Mouse (Mus musculus): ENCODE data around the gene Myrip. TPM values are rescaled to one million over a fixed set of nuclear protein-coding genes. Genes with fewer than 3 reads are reported as not detected.
A peak's percentile ranks its signal among the peaks of the same experiment; 100 is the strongest.

The Myrip gene
- polyA plus RNA-seq, 1 experiment from 2014 or later: 0.88 TPM

- H3K4me2 ChIP-seq (ENCODE audit: low read depth): no peak overlapping the region
- no peaks in the 10 kb centered on the region for H3K27me3 ChIP-seq (ENCODE audit: control insufficient read depth, insufficient read depth, low read length)
- no peak overlapping the region for H3K4me3 ChIP-seq (ENCODE audit: low read depth, low read length)
- H3K4me1 ChIP-seq (ENCODE audit: control insufficient read depth, insufficient read depth, low read length): no peaks in the 10 kb centered on the region
- DNase-seq (ENCODE audit: low spot score): no peak
- no peaks in the 10 kb centered on the region for H3K36me3 ChIP-seq (ENCODE audit: control insufficient read depth, insufficient read depth, low read length)
- ATAC-seq (ENCODE audit: insufficient read depth, low FRiP score, low TSS enrichment): no peak
- no peak overlapping the region for H3K9ac ChIP-seq (ENCODE audit: low read length)
- 73% methylated on average over 6 of the region's 6 CpGs for WGBS
- no peak overlapping the region for H3K27ac ChIP-seq (ENCODE audit: low read depth, low read length)
- H3K9me3 ChIP-seq (ENCODE audit: control insufficient read depth, low read length): 0 out of 2 replicates have a peak, but pooled peaks cover 3% of the 10 kb centered on the region
These were observed 136.1 kb downstream of the Myrip start for GRCm38 (mm10) chr9:120437266-120437876.

GRCm38 (mm10) chr9:120438350-120438749 is 137.0 kb downstream of the Myrip start:
- no peaks in the 10 kb centered on the region for H3K27me3 ChIP-seq (ENCODE audit: control insufficient read depth, insufficient read depth, low read length)
- WGBS: 96% methylated on average over 1 of the region's 1 CpGs
- no peak for DNase-seq (ENCODE audit: low spot score)

GRCm38 (mm10) chr9:120438781-120439180 is 137.5 kb downstream of the Myrip start:
- ATAC-seq (ENCODE audit: insufficient read depth, low FRiP score, low TSS enrichment) (no peak), DNase-seq (ENCODE audit: low spot score) (no peak)
- H3K27ac ChIP-seq (ENCODE audit: low read depth, low read length): no peak overlapping the region
- no peaks in the 10 kb centered on the region for H3K27me3 ChIP-seq (ENCODE audit: control insufficient read depth, insufficient read depth, low read length)
- 0 out of 2 replicates have a peak, but pooled peaks cover 3% of the 10 kb centered on the region for H3K9me3 ChIP-seq (ENCODE audit: control insufficient read depth, low read length)
- no peaks in the 10 kb centered on the region for H3K36me3 ChIP-seq (ENCODE audit: control insufficient read depth, insufficient read depth, low read length)
- H3K4me2 ChIP-seq (ENCODE audit: low read depth): no peak overlapping the region
- WGBS: 91% methylated on average over 1 of the region's 1 CpGs
- no peaks in the 10 kb centered on the region for H3K4me1 ChIP-seq (ENCODE audit: control insufficient read depth, insufficient read depth, low read length)
- no peak overlapping the region for H3K9ac ChIP-seq (ENCODE audit: low read length)
- no peak overlapping the region for H3K4me3 ChIP-seq (ENCODE audit: low read depth, low read length)

More at GRCm38 (mm10) chr9:120438350-120438749, 137.0 kb downstream of the Myrip start:
- no peak overlapping the region for H3K27ac ChIP-seq (ENCODE audit: low read depth, low read length)
- no peak overlapping the region for H3K4me2 ChIP-seq (ENCODE audit: low read depth)
- no peaks in the 10 kb centered on the region for H3K36me3 ChIP-seq (ENCODE audit: control insufficient read depth, insufficient read depth, low read length)
- ATAC-seq (ENCODE audit: insufficient read depth, low FRiP score, low TSS enrichment): no peak
- H3K9ac ChIP-seq (ENCODE audit: low read length): no peak overlapping the region
- H3K4me1 ChIP-seq (ENCODE audit: control insufficient read depth, insufficient read depth, low read length): no peaks in the 10 kb centered on the region
- no peak overlapping the region for H3K4me3 ChIP-seq (ENCODE audit: low read depth, low read length)
- H3K9me3 ChIP-seq (ENCODE audit: control insufficient read depth, low read length): 0 out of 2 replicates have a peak, but pooled peaks cover 3% of the 10 kb centered on the region

- WGBS: 82% methylated on average over 9 of the region's 9 CpGs
These were observed 143.3 kb downstream of the Myrip start for GRCm38 (mm10) chr9:120444642-120445041.

GRCm38 (mm10) chr9:120449696-120450329 is 148.5 kb downstream of the Myrip start:
- Histone ChIP-seq H3K4me3 (ENCODE audit: low read depth, low read length) (no peak overlapping the region), H3K9ac (ENCODE audit: low read length) (no peak overlapping the region), H3K36me3 (ENCODE audit: control insufficient read depth, insufficient read depth, low read length) (no peaks in the 10 kb centered on the region), H3K27me3 (ENCODE audit: control insufficient read depth, insufficient read depth, low read length) (no peaks in the 10 kb centered on the region), H3K4me2 (ENCODE audit: low read depth) (no peak overlapping the region), H3K9me3 (ENCODE audit: control insufficient read depth, low read length) (no peaks in the 10 kb centered on the region), H3K27ac (ENCODE audit: low read depth, low read length) (no peak overlapping the region), H3K4me1 (ENCODE audit: control insufficient read depth, insufficient read depth, low read length) (no peaks in the 10 kb centered on the region)
- DNase-seq (ENCODE audit: low spot score) (no peak), ATAC-seq (ENCODE audit: insufficient read depth, low FRiP score, low TSS enrichment) (no peak)
- WGBS: 86% methylated on average over 6 of the region's 6 CpGs

More at GRCm38 (mm10) chr9:120444642-120445041, 143.3 kb downstream of the Myrip start:
- no peak overlapping the region for H3K4me2 ChIP-seq (ENCODE audit: low read depth)
- 0 out of 2 replicates have a peak, but pooled peaks cover 3% of the 10 kb centered on the region for H3K9me3 ChIP-seq (ENCODE audit: control insufficient read depth, low read length)
- H3K4me3 ChIP-seq (ENCODE audit: low read depth, low read length): no peak overlapping the region
- H3K27me3 ChIP-seq (ENCODE audit: control insufficient read depth, insufficient read depth, low read length): no peaks in the 10 kb centered on the region
- H3K4me1 ChIP-seq (ENCODE audit: control insufficient read depth, insufficient read depth, low read length): no peaks in the 10 kb centered on the region
- H3K27ac ChIP-seq (ENCODE audit: low read depth, low read length): no peak overlapping the region
- ATAC-seq (ENCODE audit: insufficient read depth, low FRiP score, low TSS enrichment) (no peak), DNase-seq (ENCODE audit: low spot score) (no peak)
- no peak overlapping the region for H3K9ac ChIP-seq (ENCODE audit: low read length)
- no peaks in the 10 kb centered on the region for H3K36me3 ChIP-seq (ENCODE audit: control insufficient read depth, insufficient read depth, low read length)

- no peaks in the 10 kb centered on the region for H3K9me3 ChIP-seq (ENCODE audit: control insufficient read depth, low read length)
- H3K27ac ChIP-seq (ENCODE audit: low read depth, low read length): peak overlapping the region; percentile 55
- H3K4me1 ChIP-seq (ENCODE audit: control insufficient read depth, insufficient read depth, low read length): peaks cover 4% of the 10 kb centered on the region
- ATAC-seq (ENCODE audit: insufficient read depth, low FRiP score, low TSS enrichment): peak; percentile 85
- H3K4me3 ChIP-seq (ENCODE audit: low read depth, low read length): no peak overlapping the region
- no peaks in the 10 kb centered on the region for H3K27me3 ChIP-seq (ENCODE audit: control insufficient read depth, insufficient read depth, low read length)
- no peak overlapping the region for H3K4me2 ChIP-seq (ENCODE audit: low read depth)
- peak; percentile 66 for DNase-seq (ENCODE audit: low spot score)
- no peaks in the 10 kb centered on the region for H3K36me3 ChIP-seq (ENCODE audit: control insufficient read depth, insufficient read depth, low read length)
- H3K9ac ChIP-seq (ENCODE audit: low read length): no peak overlapping the region
- WGBS: 26% methylated on average over 9 of the region's 9 CpGs
These were observed 154.7 kb downstream of the Myrip start for GRCm38 (mm10) chr9:120455768-120456655.

- Histone ChIP-seq H3K9ac (ENCODE audit: low read length) (no peak overlapping the region), H3K4me2 (ENCODE audit: low read depth) (no peak overlapping the region), H3K4me3 (ENCODE audit: low read depth, low read length) (no peak overlapping the region), H3K36me3 (ENCODE audit: control insufficient read depth, insufficient read depth, low read length) (no peaks in the 10 kb centered on the region), H3K27me3 (ENCODE audit: control insufficient read depth, insufficient read depth, low read length) (no peaks in the 10 kb centered on the region), H3K4me1 (ENCODE audit: control insufficient read depth, insufficient read depth, low read length) (no peaks in the 10 kb centered on the region), H3K27ac (ENCODE audit: low read depth, low read length) (no peak overlapping the region), H3K9me3 (ENCODE audit: control insufficient read depth, low read length) (no peaks in the 10 kb centered on the region)
- 93% methylated on average over 1 of the region's 1 CpGs for WGBS
- ATAC-seq (ENCODE audit: insufficient read depth, low FRiP score, low TSS enrichment): no peak
- DNase-seq (ENCODE audit: low spot score): no peak
These were observed 169.1 kb downstream of the Myrip start for GRCm38 (mm10) chr9:120470431-120470830.

- no peaks in the 10 kb centered on the region for H3K9me3 ChIP-seq (ENCODE audit: control insufficient read depth, low read length)
- WGBS: 80% methylated on average over 3 of the region's 3 CpGs
These were observed 180.3 kb downstream of the Myrip start for GRCm38 (mm10) chr9:120481644-120482043.

More at GRCm38 (mm10) chr9:120481644-120482043, 180.3 kb downstream of the Myrip start:
- Histone ChIP-seq H3K9ac (ENCODE audit: low read length) (no peak overlapping the region), H3K4me1 (ENCODE audit: control insufficient read depth, insufficient read depth, low read length) (no peaks in the 10 kb centered on the region), H3K4me2 (ENCODE audit: low read depth) (no peak overlapping the region), H3K27me3 (ENCODE audit: control insufficient read depth, insufficient read depth, low read length) (no peaks in the 10 kb centered on the region), H3K36me3 (ENCODE audit: control insufficient read depth, insufficient read depth, low read length) (no peaks in the 10 kb centered on the region), H3K4me3 (ENCODE audit: low read depth, low read length) (no peak overlapping the region), H3K27ac (ENCODE audit: low read depth, low read length) (no peak overlapping the region)
- DNase-seq (ENCODE audit: low spot score): no peak
- no peak for ATAC-seq (ENCODE audit: insufficient read depth, low FRiP score, low TSS enrichment)
